Mouse (Mus musculus) ovary, postnatal 36 days (tissue): ENCODE measurements at regions not wholly inside any gene's neighbourhood (a gene's known extent, or its start where the extent isn't known, plus 50 kb on each side); places are given as distances from the start of the nearest gene placed in this dataset.

Experiments used
- DNase-seq: peaks from one replicate; pipeline ENCODE4 v3.0.0; 2022; ENCODE audit warnings: low spot score, mixed read lengths

DNA sequence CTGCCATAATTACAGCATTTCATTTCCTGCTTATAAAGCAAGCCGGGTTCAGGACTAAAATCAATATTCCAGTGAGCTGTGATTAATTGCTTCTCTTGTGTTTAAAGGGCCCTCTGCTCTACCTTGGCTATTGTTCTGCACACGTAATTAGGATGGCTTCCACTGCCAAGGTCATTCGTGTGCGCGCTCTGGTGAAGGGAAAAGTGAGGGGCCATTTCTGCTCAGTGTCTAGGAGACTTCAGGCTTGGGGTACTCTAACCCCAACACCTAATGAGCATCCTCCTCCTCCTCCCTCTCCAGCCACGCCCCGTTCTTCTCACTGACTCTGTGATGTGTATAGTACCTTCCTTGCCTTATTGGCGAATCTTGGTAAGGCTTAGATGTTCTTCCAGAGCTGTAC lies 53.5 kb upstream of the Cxcl12 start:
- no peak for DNase-seq

DNA sequence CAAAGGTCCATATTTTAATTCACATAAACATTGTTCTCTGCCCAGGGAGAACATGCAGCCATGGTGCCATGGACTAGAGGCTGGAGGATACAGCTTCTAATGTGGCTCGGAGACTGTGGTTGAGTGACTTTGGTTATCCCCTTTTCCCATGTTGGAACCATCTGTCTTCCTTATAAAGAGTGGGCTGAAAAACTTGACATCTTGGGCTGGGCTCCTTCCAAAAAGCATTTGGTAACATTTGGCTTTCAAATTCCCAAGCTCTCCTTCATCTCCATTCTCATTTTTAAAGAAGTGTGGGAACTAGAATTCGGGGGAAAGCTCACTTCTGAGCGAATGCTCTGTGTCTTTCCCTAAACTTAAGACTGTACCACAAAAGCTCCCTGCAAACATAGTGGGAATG lies 50.3 kb upstream of the Cxcl12 start:
- DNase-seq: no peak
